Mouse (Mus musculus) erythroid progenitor cell, adult 5-6 weeks (primary cell): ENCODE measurements at regions not wholly inside any gene's neighbourhood (a gene's known extent, or its start where the extent isn't known, plus 50 kb on each side); places are given as distances from the start of the nearest gene placed in this dataset.

ENCODE experiments used
- ATAC-seq: replicated peaks from 2 replicates; pipeline ENCODE4 v1.8.0; 2016; ENCODE audit warnings: moderate number of reproducible peaks, mild to moderate bottlenecking, moderate TSS enrichment, inconsistent platforms; ENCODE audit not compliant: poor library complexity, low FRiP score, severe bottlenecking

DNA sequence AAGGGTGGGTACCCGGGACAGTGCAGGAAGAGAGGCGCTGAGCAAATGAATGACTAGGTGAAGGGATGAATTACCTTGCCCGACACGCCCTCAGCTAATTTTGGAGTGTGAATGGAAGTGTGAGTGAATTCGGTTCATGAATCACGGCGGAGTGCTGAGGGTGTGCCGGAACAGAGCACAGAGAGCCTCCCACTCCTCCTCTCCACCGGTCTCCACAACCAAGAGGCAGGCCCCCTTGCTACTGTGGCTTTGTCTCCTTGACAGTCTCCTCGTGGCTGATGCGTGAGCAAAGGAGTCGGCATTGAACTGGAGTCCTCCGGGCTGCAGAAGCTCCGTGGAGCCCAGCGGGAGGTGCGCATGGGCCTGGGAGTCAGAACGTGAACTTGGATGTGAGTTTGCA, 64.5 kb upstream of the Nectin1 start:
- no peak for ATAC-seq

DNA sequence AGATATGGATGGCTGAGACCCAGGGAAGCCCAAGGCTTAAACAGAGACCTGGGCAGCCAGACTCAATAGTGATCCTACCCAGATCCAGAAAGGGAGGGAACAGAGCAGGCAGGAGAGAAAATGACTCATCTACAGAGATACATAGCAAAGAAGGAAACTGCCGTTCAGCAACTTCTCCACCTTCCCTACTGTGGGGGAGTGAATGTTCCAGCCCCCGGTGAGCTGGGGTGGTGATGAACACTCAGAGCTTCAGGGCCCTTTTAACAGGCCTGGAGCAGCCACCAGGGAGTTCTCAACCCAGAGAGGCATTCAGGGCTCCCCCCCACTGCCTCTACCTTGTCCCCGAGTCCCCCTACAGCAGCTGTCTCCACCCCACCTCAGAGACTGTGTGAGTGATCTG, 62.5 kb upstream of the Nectin1 start:
- no peak for ATAC-seq

DNA sequence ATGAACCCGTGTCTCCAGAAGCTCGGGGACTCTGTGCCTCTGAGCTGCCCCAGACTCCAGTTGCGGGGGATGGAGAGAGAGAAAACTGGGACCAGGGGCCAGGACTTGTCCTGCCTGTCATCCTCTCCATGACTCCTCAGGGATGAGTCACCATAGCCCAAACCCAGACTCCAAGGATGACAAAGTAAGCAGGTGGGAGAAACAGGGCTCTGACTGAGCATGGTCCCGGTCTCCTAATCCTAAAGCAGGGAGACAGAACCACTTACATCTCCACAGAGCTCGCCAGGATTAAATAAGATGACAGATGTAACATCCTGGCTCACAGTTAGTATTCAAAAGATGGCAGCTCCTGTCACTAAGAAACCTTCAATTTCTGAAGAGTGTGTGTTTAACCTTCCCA, 61.7 kb upstream of the Nectin1 start:
- no peak for ATAC-seq

DNA sequence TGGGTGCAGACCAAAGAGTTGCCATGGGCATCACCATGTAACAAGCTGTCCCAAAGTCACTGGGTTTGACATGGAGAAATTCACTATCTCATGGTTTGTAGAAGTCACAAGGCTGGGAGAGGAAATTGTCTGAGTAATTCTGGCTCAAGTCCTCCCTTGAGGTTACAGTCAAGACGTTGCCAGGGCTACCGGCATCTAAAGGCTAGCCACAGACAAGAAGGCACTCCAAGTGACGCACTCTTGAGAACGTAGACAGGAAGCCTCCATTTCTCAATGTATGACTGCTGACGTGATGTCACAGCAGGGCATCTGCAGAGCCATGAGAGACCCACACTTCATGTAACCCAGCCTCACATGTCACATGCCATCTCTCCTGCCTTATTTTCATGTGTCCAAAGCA, 59.2 kb upstream of the Nectin1 start:
- ATAC-seq = no peak

DNA sequence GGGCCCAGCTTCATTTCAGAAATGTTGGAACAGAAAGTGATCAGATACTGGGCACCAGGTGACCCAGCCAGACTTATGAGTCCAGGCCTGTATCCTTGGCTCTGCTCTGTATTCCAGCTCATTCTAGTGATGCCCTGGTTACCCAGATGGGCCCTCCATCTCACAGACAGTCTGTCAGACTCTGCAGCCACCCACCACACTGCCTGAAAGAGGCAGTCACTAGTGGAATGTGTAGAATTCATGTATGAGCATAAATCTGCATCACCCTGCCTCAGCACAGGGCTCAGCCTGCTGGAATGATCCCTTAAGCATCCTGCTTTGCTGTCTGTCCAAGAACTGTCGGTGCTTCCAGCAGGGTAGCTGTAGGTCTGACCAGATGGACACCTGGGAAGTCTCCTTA, 51.8 kb upstream of the Nectin1 start:
- no peak for ATAC-seq

DNA sequence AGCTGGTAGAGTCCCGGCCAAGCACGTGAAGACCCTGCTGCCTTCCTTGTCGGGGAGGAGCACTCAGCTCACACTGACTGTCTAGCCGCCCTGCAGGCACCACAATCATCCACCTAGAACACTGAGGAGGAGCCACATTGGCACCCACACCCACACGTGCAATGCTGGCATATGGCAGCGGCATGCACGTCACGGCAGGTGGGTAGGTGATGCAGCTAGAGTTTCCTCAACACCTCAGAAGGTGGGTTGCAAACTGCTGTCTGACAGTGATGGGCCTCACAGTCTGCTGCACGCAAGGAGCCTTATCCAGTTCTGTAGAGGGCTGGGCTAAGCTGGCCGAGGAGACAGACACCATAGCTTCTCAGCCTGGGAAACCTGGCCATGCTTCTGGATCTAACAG, 51.2 kb upstream of the Nectin1 start:
- ATAC-seq = no peak
